In genomic region chr7:100951903-100952302, GRCm38 (mm10) we compare ENCODE assay signal across 13 mouse cellular contexts. TPM values are rescaled to one million over a fixed set of nuclear protein-coding genes. Genes with fewer than 3 reads are reported as not detected.
DNase-seq lines count a peak whose midpoint lies in the region; ATAC-seq lines count a peak whose summit lies in the region.
"Had no signal": no experiment of that assay in that cellular context is flagged by ENCODE, and none has a peak within 500 bp of the region (broad histone marks: within the 10 kb centered on the region; RNA-seq: fewer than 3 reads in every experiment).

No protein-coding gene starts in this region.

- no peaks in the 10 kb centered on the region for H3K27me3 ChIP-seq in kidney, embryonic 15.5 days
- H3K27me3 ChIP-seq in limb, embryonic 10.5 days (ENCODE audit: low read depth, poor library complexity, severe bottlenecking), result no peaks in the 10 kb centered on the region

- no peaks in the 10 kb centered on the region for H3K9me3 ChIP-seq in kidney, embryonic 15.5 days (replicated peaks)
- no peaks in the 10 kb centered on the region for H3K9me3 ChIP-seq in limb, embryonic 10.5 days (replicated peaks)
- H3K9me3 ChIP-seq: forebrain, embryonic 10.5 days had no signal

- 38% methylated on average over 2 of the region's 2 CpGs for WGBS in kidney, embryonic 15.5 days
- WGBS in limb, embryonic 10.5 days, result 67% methylated on average over 2 of the region's 2 CpGs

- H3K27ac ChIP-seq in kidney, embryonic 15.5 days, result peak overlapping the region; percentile 14; the same call in 1 of the 2 replicates
- no peak overlapping the region for H3K27ac ChIP-seq in limb, embryonic 10.5 days
- H3K27ac ChIP-seq: forebrain, embryonic 10.5 days; kidney, postnatal 0 days had no signal

- no peak for ATAC-seq in kidney, embryonic 15.5 days (replicated peaks; ENCODE audit: low FRiP score)

- H3K4me1 ChIP-seq in kidney, embryonic 15.5 days, result peaks cover 38% of the 10 kb centered on the region
- H3K4me1 ChIP-seq in limb, embryonic 10.5 days, result peaks cover 16% of the 10 kb centered on the region

- H3K4me3 ChIP-seq in kidney, embryonic 15.5 days (replicated peaks), result no peak overlapping the region
- H3K4me3 ChIP-seq in limb, embryonic 10.5 days, result no peak overlapping the region
- H3K4me3 ChIP-seq: forebrain, embryonic 10.5 days had no signal

- H3K9ac ChIP-seq in kidney, embryonic 15.5 days, result no peak overlapping the region

- no peak overlapping the region for H3K4me2 ChIP-seq in kidney, embryonic 15.5 days

- peak; percentile 68 to 79 for DNase-seq in cerebellum, postnatal 10 days
- no peak for DNase-seq in cerebellum, adult 11-12 months
- no peak for DNase-seq in kidney, postnatal 14 days
- DNase-seq in MN1 (ENCODE audit: low spot score), result peak; percentile 40
- DNase-seq in lung, postnatal 10 days, result peak; percentile 62
- no peak for DNase-seq in limb, embryonic 10.5 days (ENCODE audit: low spot score)
- no peak for DNase-seq in layer of hippocampus, postnatal 36 days
- DNase-seq: midbrain, embryonic 14.5 days; thymus, postnatal 25 days had no signal

- H3K36me3 ChIP-seq in kidney, embryonic 15.5 days, result no peaks in the 10 kb centered on the region
- no peaks in the 10 kb centered on the region for H3K36me3 ChIP-seq in limb, embryonic 10.5 days
- H3K36me3 ChIP-seq: forebrain, embryonic 10.5 days had no signal

RNA-seq across cellular contexts. Expression of gene Arhgef17, which starts 20.0 kb away (rescaled TPM):
- polyA plus RNA-seq in kidney, embryonic 15.5 days (2015; fragmentation: Nextera tagmentation; extraction: Ambion mirVana), result 9.1 and 12.2 TPM in 2 replicates
- 9.6 and 11.0 TPM in 2 replicates for polyA plus RNA-seq in limb, embryonic 10.5 days (2016; fragmentation: Nextera tagmentation; extraction: Ambion mirVana)
- 100 to 1,000 TPM; 152 to 158 TPM for total RNA-seq in layer of hippocampus, postnatal 36 days (2021)

RNA-seq across cellular contexts. Expression of gene P2ry6, which starts 22.5 kb away (rescaled TPM):
- polyA plus RNA-seq in kidney, embryonic 15.5 days (2015; fragmentation: Nextera tagmentation; extraction: Ambion mirVana), result 5.2 TPM in 2 replicates
- 1.1 and 1.6 TPM in 2 replicates for polyA plus RNA-seq in limb, embryonic 10.5 days (2016; fragmentation: Nextera tagmentation; extraction: Ambion mirVana)
- total RNA-seq in layer of hippocampus, postnatal 36 days (2021), result 1 to 10 TPM; 3.2 to 3.5 TPM
- total RNA-seq: MEL had no signal

Comparison
In these comparisons a context has a peak if more than half of its experiments do, and no peak if none do; other contexts are left out.
1. DNase-seq: peak in cerebellum, postnatal 10 days (2 of 2), MN1 (single experiment) and lung, postnatal 10 days (single experiment); none in cerebellum, adult 11-12 months (single experiment), kidney, postnatal 14 days (single experiment), limb, embryonic 10.5 days (single experiment) and layer of hippocampus, postnatal 36 days (0 of 2).